Mouse (Mus musculus) brown adipose tissue, adult 24 weeks (tissue): ENCODE results near the gene Gm7137. TPM values are rescaled to one million over a fixed set of nuclear protein-coding genes. Genes with fewer than 3 reads are reported as not detected.
"Not testable (repeated sequence)": the region's sequence is repeated elsewhere in the genome, so short reads cannot be mapped to it uniquely, and the experiment has no call there.

Experiments used
- H3K27ac ChIP-seq: fragments of 200-500 bp; replicated peaks from 2 replicates; pipeline ENCODE4 v1.5.1; 2012; ENCODE audit warnings: low read depth, mild to moderate bottlenecking, low read length
- H3K4me1 ChIP-seq: fragments of 200-500 bp; 2 replicates; pipeline ENCODE4 v1.6.1; 2012; ENCODE audit warnings: low read length, mixed read lengths; ENCODE audit not compliant: control insufficient read depth, insufficient read depth, insufficient read length
- H3K4me3 ChIP-seq: fragments of 200-500 bp; 2 replicates; pipeline ENCODE4 v1.5.1; 2012; ENCODE audit warnings: low read depth, mild to moderate bottlenecking, low read length, moderate library complexity; ENCODE audit not compliant: insufficient read depth
- polyA plus RNA-seq: library from polyadenylated mRNA; stranded (reverse); fragments of >200 nt; gene quantifications from 2 replicates; pipeline ENCODE4 v1.2.4, GENCODE M21; 2012; ENCODE audit not compliant: missing spikeins, insufficient read depth, insufficient read length

Gene Gm7137
- not detected in 2 replicates for polyA plus RNA-seq

- not testable (repeated sequence) for H3K4me3 ChIP-seq, H3K27ac ChIP-seq, H3K4me1 ChIP-seq
These were observed at the start of gene Gm7137 for GRCm38 (mm10) chr10:77787876-77788275. Gene Gm7137 (minus strand): TSS chr10:77788200.

- H3K4me1 ChIP-seq = no peaks in the 10 kb centered on the region
- no peak within 1 kb of the TSS for H3K4me3 ChIP-seq
- H3K27ac ChIP-seq = no peak within 1 kb of the TSS
These were observed 47.6 kb upstream of the Gm7137 start, which contains the start of gene Krtap10-10 for GRCm38 (mm10) chr10:77835647-77836046. Gene Krtap10-10 (plus strand): TSS chr10:77835947.

DNA sequence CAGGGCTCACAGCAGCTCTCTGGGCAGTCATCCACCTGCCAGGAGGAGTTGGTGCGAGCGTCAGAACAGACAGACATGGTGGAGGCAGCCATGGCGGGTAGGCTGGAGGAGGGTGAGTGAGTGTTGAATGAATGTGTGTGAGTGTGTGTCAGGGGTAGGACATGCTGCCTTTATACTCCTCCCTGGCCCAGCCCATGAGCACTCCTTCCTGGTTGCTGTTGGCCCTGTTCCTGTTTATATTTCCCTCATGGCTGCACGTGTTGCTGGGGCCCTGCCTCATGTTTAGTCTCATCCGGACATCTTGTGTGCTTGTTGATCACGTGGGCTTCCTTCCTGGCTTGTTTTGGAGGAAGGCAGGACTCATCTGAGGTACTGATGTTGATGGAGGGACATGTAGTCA lies 39.0 kb upstream of the Gm7137 start, which contains the start of gene Krtap10-4:
Krtap10-4 (minus strand) TSS at position 145 of the 400 bp plus-strand sequence.
- Histone ChIP-seq H3K4me1 (no peaks in the 10 kb centered on the region), H3K4me3 (no peak within 1 kb of the TSS), H3K27ac (no peak within 1 kb of the TSS)

DNA sequence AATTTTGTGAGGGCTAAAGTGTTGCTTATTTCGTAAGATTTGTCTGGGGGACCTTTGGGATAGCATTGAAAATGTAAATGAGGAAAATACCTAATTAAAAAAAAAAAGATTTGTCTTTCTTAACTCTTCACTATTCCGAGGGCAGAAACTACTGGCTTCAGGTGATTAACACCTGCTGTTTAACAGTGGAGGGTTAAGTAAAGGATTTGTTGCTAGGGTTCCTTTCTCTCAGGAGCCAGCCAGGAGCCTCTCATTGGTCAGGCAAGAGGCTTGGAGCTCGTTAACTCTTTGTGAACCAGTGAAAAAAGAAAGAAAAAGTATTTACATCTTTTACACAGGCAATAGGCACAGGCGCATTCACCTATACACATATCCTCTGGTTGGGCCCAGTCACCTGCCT lies 31.2 kb upstream of the Gm7137 start:
- Histone ChIP-seq H3K4me3 (no peak overlapping the region), H3K27ac (no peak overlapping the region), H3K4me1 (no peaks in the 10 kb centered on the region)

DNA sequence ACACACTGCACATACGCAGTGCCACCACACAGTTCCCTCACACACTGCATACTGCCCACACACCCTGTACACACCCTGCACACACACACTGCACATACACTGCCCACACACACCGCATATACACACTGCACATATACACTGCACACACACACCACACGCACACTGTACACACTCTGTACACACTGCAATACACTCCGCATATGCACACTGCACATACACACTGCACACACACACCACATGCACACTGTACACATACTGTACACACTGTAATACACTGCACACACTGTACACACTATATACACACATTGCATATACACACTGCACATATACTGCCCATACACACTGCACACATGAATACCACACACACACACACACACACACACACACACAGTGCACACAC lies 30.5 kb upstream of the Gm7137 start:
- Histone ChIP-seq H3K4me3 (no peak overlapping the region), H3K4me1 (no peaks in the 10 kb centered on the region), H3K27ac (no peak overlapping the region)

DNA sequence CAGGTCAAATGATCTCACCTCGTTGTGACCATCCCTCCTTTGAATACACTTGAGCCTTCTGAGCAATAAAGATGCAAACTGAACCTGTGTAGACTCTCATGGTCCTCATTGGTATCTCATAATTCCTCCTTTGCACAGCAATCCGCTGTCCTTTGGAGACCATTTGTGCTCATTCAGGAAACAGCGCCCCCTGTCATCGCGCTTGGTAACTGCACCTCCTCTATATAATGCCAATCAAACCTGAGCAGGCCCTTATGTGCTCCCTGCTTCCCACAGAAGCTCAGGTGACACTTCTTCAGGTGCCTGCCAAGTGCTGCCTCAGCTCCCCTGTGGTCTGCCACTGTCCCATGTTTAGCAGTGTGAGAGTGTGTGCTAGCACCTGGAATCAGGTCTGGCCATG lies 27.5 kb upstream of the Gm7137 start:
- no peak overlapping the region for H3K27ac ChIP-seq
- H3K4me1 ChIP-seq = no peaks in the 10 kb centered on the region
- H3K4me3 ChIP-seq = no peak overlapping the region

DNA sequence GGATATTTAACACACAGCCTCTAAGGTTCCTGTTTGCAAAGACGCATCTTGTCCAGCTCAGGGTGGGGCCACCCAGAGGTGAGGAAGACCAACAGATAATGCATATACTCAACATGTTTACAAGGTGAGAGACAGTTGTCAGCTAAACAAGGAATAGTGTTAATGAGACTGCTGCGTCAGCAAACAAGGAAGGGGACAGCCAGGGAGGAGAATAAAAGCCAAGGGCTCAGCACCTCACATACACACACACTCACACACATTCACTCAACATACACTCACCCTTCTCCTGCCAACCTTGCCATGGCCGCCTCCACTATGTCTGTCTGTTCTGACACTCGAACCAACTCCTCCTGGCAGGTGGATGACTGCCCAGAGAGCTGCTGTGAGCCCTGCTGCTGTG lies 26.4 kb upstream of the Gm7137 start, which contains the start of gene Gm2696:
Gm2696 (plus strand) TSS at position 301 of the 400 bp plus-strand sequence.
- no peak within 1 kb of the TSS for H3K4me3 ChIP-seq

GRCm38 (mm10) chr10:77811743-77812142 lies 23.7 kb upstream of the Gm7137 start, which contains the start of gene Gm9507:
Gene Gm9507 (minus strand): TSS chr10:77811843.
- Histone ChIP-seq H3K4me3 (no peak within 1 kb of the TSS), H3K4me1 (no peaks in the 10 kb centered on the region), H3K27ac (no peak within 1 kb of the TSS)

More for the DNA sequence above, 26.4 kb upstream of the Gm7137 start, which contains the start of gene Gm2696:
- no peaks in the 10 kb centered on the region for H3K4me1 ChIP-seq
- H3K27ac ChIP-seq = no peak within 1 kb of the TSS

GRCm38 (mm10) chr10:77804095-77804494 lies 16.1 kb upstream of the Gm7137 start:
- Histone ChIP-seq H3K4me1 (no peaks in the 10 kb centered on the region), H3K4me3 (no peak overlapping the region), H3K27ac (no peak overlapping the region)

GRCm38 (mm10) chr10:77798921-77799508 lies 11.0 kb upstream of the Gm7137 start, which contains the start of gene Gm19668:
Gene Gm19668 (minus strand): TSS chr10:77799133.
- Histone ChIP-seq H3K27ac (no peak within 1 kb of the TSS), H3K4me3 (no peak within 1 kb of the TSS), H3K4me1 (no peaks in the 10 kb centered on the region)

DNA sequence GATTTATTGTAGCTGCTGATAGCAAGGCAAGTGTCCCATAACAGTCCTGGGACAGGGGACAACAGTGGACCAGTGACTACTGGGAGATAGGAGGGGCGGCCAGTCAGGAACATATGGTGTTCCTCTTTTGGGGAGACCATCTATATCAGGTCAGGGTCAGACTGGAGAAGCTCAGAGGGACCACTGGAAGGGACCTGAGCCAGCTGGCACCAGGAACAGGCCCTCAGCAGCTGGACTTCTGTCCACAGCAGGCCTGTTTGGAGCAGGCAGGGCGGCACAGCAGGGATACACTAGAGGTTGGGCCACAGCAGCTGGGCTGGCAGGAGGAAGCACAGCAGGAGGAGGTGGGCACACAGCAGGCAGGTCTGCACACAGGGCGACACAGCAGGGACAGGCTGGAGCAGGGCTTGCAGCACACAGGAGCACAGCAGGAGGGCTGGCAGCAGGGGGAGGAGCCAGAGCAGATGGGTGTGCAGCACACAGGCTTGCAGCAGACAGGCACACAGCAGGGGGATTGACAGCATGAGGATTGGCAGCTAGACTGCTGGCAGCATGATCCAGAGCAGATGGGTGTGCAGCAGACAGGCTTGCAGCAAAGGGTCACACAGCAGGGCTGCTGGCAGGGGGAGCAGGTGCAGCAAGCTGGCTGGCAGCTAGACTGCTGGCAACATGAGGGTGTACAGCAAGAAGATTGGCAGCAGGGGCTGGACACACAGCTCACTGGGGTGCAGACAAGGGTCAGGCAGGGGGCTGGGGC lies 10.3 kb upstream of the Gm7137 start:
- not testable (repeated sequence) for H3K4me3 ChIP-seq, H3K27ac ChIP-seq

GRCm38 (mm10) chr10:77797677-77798076 lies 9.7 kb upstream of the Gm7137 start:
- H3K4me1 ChIP-seq = no peaks in the 10 kb centered on the region
- no peak overlapping the region for H3K4me3 ChIP-seq
- no peak overlapping the region for H3K27ac ChIP-seq

More for the DNA sequence above, 10.3 kb upstream of the Gm7137 start:
- not testable (repeated sequence) for H3K4me1 ChIP-seq

- Histone ChIP-seq H3K4me3 (no peak within 1 kb of the TSS), H3K27ac (no peak within 1 kb of the TSS), H3K4me1 (no peaks in the 10 kb centered on the region)
These were observed 7.0 kb upstream of the Gm7137 start, which contains the start of gene Gm9639 for GRCm38 (mm10) chr10:77794976-77795375. Gene Gm9639 (minus strand): TSS chr10:77795076.

DNA sequence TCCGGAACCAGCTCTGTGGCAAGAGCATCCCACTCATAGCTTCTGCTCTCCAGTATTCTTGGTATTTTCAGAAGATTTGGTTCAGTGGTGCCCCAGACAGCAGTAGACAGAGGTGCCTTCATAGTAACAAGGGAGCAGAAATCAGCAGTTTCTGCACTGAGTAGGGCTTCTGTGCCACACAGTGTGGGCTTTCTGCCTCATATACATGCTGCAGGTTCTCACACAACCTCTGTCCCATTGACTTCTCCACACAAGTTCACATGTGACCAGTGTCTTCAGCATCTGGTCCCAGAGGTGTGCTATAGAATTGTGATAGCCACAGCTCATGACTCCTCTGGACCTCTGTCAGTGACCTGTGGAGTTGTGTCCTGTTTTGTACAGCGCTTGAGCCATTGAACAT lies 621 bp upstream of the Gm7137 start:
- Histone ChIP-seq H3K27ac (no peak overlapping the region), H3K4me3 (no peak overlapping the region), H3K4me1 (no peaks in the 10 kb centered on the region)

- H3K4me3 ChIP-seq, H3K27ac ChIP-seq, H3K4me1 ChIP-seq: not testable (repeated sequence)
These were observed 4.6 kb downstream of the Gm7137 start for GRCm38 (mm10) chr10:77783396-77783795.
